Mouse (Mus musculus) activated CD4-positive, CD25-positive, alpha-beta regulatory T cell, adult 4 months (primary cell): ENCODE measurements around the gene Pgap1. TPM values are rescaled to one million over a fixed set of nuclear protein-coding genes. Genes with fewer than 3 reads are reported as not detected.

Experiments used
- ATAC-seq: one replicate; pipeline ENCODE4 v1.8.0; 2017
- polyA plus RNA-seq, 2 experiments: library from polyadenylated mRNA; unstranded; fragments of 100-300 nt; shearing (Covaris generic); gene quantifications; one replicate each; pipeline ENCODE4 v1.2.1; 2017

Gene Pgap1
- 1 to 10 TPM; 7.4 to 8.5 TPM for polyA plus RNA-seq

- ATAC-seq = peak; percentile 81
Measured at GRCm38 (mm10) chr1:54557301-54558229, at the start of gene Pgap1. Gene Pgap1 (minus strand): TSS chr1:54557684.

GRCm38 (mm10) chr1:54606936-54607335, 49.5 kb upstream of the Pgap1 start:
- ATAC-seq = no peak

GRCm38 (mm10) chr1:54601692-54602091, 44.2 kb upstream of the Pgap1 start:
- ATAC-seq = no peak

- peak; percentile 72 for ATAC-seq
Measured at GRCm38 (mm10) chr1:54600275-54600674, 42.8 kb upstream of the Pgap1 start.

GRCm38 (mm10) chr1:54597594-54598217, 40.2 kb upstream of the Pgap1 start:
- ATAC-seq = no peak

GRCm38 (mm10) chr1:54596151-54596550, 38.7 kb upstream of the Pgap1 start:
- no peak for ATAC-seq

GRCm38 (mm10) chr1:54587076-54587475, 29.6 kb upstream of the Pgap1 start:
- ATAC-seq = no peak

GRCm38 (mm10) chr1:54585971-54586555, 28.6 kb upstream of the Pgap1 start:
- no peak for ATAC-seq

- peak; percentile 95 for ATAC-seq
Measured at GRCm38 (mm10) chr1:54585278-54585846, 27.9 kb upstream of the Pgap1 start.

GRCm38 (mm10) chr1:54584588-54585277, 27.2 kb upstream of the Pgap1 start:
- ATAC-seq = no peak

- peak; percentile 19 for ATAC-seq
Measured at GRCm38 (mm10) chr1:54578358-54579184, 21.1 kb upstream of the Pgap1 start.

GRCm38 (mm10) chr1:54569102-54569501, 11.6 kb upstream of the Pgap1 start:
- ATAC-seq = no peak

GRCm38 (mm10) chr1:54563923-54564322, 6.4 kb upstream of the Pgap1 start:
- no peak for ATAC-seq

GRCm38 (mm10) chr1:54556586-54557221, 780 bp downstream of the Pgap1 start:
- no peak for ATAC-seq

GRCm38 (mm10) chr1:54555364-54556140, 1.9 kb downstream of the Pgap1 start:
- no peak for ATAC-seq

- no peak for ATAC-seq
Measured at GRCm38 (mm10) chr1:54552621-54553020, 4.9 kb downstream of the Pgap1 start.

GRCm38 (mm10) chr1:54545200-54545599, 12.3 kb downstream of the Pgap1 start:
- no peak for ATAC-seq

- no peak for ATAC-seq
Measured at GRCm38 (mm10) chr1:54542920-54543319, 14.6 kb downstream of the Pgap1 start.

GRCm38 (mm10) chr1:54531170-54531569, 26.3 kb downstream of the Pgap1 start:
- no peak for ATAC-seq

GRCm38 (mm10) chr1:54523717-54524116, 33.8 kb downstream of the Pgap1 start:
- no peak for ATAC-seq
